Mouse (Mus musculus) adrenal gland, adult 2 months (tissue): Measurements from ENCODE around the gene Myadm. TPM values are rescaled to one million over a fixed set of nuclear protein-coding genes. Genes with fewer than 3 reads are reported as not detected.

Source experiments
- polyA plus RNA-seq: library from polyadenylated mRNA; depleted of rRNA; stranded (reverse); fragments of >200 nt; gene quantifications from 2 replicates; pipeline ENCODE4 v1.2.3, GENCODE M21; 2012; rRNA removed
- total RNA-seq, 2 experiments: library from RNA; stranded (reverse); gene quantifications; 2 replicates each; pipeline ENCODE4 v1.2.3; 2021

The Myadm gene
- total and polyA plus RNA-seq, 3 experiments = 65.1 to 199 (median 90.8) TPM

Other genes starting within 250 kb of the Myadm start
- gene AU018091, start 119.9 kb upstream of the Myadm start, total RNA-seq = not detected
- gene AU018091, start 119.9 kb upstream of the Myadm start, polyA plus RNA-seq = not detected in 2 replicates
- not detected for gene Nlrp12, start 39.3 kb upstream of the Myadm start, total RNA-seq
- gene Nlrp12, start 39.3 kb upstream of the Myadm start, polyA plus RNA-seq = 0.01 TPM in 1 of 2 replicates, not detected in the other
- 1 to 10 TPM in 1 of 2 experiments, under 1 TPM in 1; 0.32 to 1.5 TPM for gene Prkcg, start 99 bp downstream of the Myadm start, total RNA-seq
- gene Prkcg, start 99 bp downstream of the Myadm start, polyA plus RNA-seq = 1.5 and 1.6 TPM in 2 replicates
- 10 to 100 TPM in 1 of 2 experiments, 1 to 10 TPM in 1; 9.1 to 14.2 TPM for gene Cacng7, start 43.9 kb downstream of the Myadm start, total RNA-seq
- gene Cacng7, start 43.9 kb downstream of the Myadm start, polyA plus RNA-seq = 11.4 and 14.8 TPM in 2 replicates
- 1 to 10 TPM; 2.7 to 6.9 TPM for gene Cacng8, start 101.6 kb downstream of the Myadm start, total RNA-seq
- gene Cacng8, start 101.6 kb downstream of the Myadm start, polyA plus RNA-seq = 4.5 and 5.6 TPM in 2 replicates
- under 1 TPM in 1 of 2 experiments, not detected in 1; 0.38 TPM for gene Cacng6, start 135.1 kb downstream of the Myadm start, total RNA-seq
- 0.26 TPM in 1 of 2 replicates, not detected in the other for gene Cacng6, start 135.1 kb downstream of the Myadm start, polyA plus RNA-seq
- 1 to 10 TPM in 1 of 2 experiments, under 1 TPM in 1; 0.66 to 1.6 TPM for gene Tarm1, start 213.5 kb downstream of the Myadm start, total RNA-seq
- 0.18 and 0.29 TPM in 2 replicates for gene Tarm1, start 213.5 kb downstream of the Myadm start, polyA plus RNA-seq